ENCODE assay signal across 8 mouse cellular contexts in the genomic region with DNA sequence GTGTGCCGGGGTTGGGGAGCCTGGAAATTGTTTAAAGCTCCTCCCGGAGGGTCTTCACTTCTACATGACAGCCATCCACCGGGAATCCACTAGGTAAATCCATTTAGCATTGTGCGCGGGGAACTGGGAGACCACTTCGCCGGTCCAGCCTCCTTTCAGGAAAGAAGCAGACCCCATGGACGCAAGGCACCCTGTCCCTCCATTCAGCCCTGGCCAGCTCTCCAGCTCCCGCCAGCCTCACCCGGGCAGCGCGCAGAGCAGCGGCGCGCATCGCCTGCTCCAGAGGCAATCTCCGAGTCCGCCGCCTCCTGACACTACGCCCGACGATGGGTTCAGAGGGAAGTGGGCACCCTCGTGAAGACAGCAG.
DNase-seq lines count a peak whose midpoint lies in the region; ATAC-seq and TF ChIP-seq lines count a peak whose summit lies in the region.

No protein-coding gene starts in this region.

- no peak for TF ChIP-seq CTCF in left cerebral cortex, adult 2 months (IDR thresholded peaks at IDR 0.05)

- under 1% methylated on average over 23 of the region's 23 CpGs for WGBS in lung, embryonic 16.5 days
- under 1% methylated on average over 23 of the region's 23 CpGs for WGBS in forebrain, embryonic 15.5 days
- WGBS in midbrain, embryonic 15.5 days = under 1% methylated on average over 23 of the region's 23 CpGs

- no peak for DNase-seq in lung, postnatal 25 days (ENCODE audit: low spot score)
- peak; percentile 76 for DNase-seq in cerebellum, postnatal 25 days
- peak; percentile 48 to 49 for DNase-seq in left cerebral cortex, adult 2 months (ENCODE audit: extremely low spot score in 1 of 2, low spot score in 2 of 2)
- DNase-seq in spleen, postnatal 36 days (ENCODE audit: low spot score in 2 of 2) = no peak
- DNase-seq in natural killer cell, adult 2 months (ENCODE audit: low spot score in 2 of 2) = no peak

- no peak overlapping the region for H3K27ac ChIP-seq in lung, embryonic 16.5 days (ENCODE audit: low read length)
- peak overlapping the region; percentile 88 for H3K27ac ChIP-seq in forebrain, embryonic 15.5 days (replicated peaks)
- H3K27ac ChIP-seq in left cerebral cortex, adult 2 months = peak overlapping the region; percentile 94
- peak overlapping the region; percentile 91 for H3K27ac ChIP-seq in midbrain, embryonic 15.5 days

- H3K9me3 ChIP-seq in lung, embryonic 16.5 days (ENCODE audit: control insufficient read depth, low read length) = no peaks in the 10 kb centered on the region
- no peaks in the 10 kb centered on the region for H3K9me3 ChIP-seq in forebrain, embryonic 15.5 days
- no peaks in the 10 kb centered on the region for H3K9me3 ChIP-seq in midbrain, embryonic 15.5 days

- ATAC-seq in lung, embryonic 16.5 days (ENCODE audit: low read depth) = peak; percentile 83
- ATAC-seq in forebrain, embryonic 15.5 days (replicated peaks) = peak; percentile 71
- peak; percentile 79 for ATAC-seq in midbrain, embryonic 15.5 days (replicated peaks)

- intact Hi-C loops in left cerebral cortex, adult 2 months (cut with DNase I) = loop anchor here (10.0 kb wide), 1 partner anchor 371 kb away; no protein-coding TSS in a partner anchor

- peak overlapping the region; percentile 43 for H3K4me3 ChIP-seq in lung, embryonic 16.5 days (ENCODE audit: low read length)
- H3K4me3 ChIP-seq in forebrain, embryonic 15.5 days = peak overlapping the region; percentile 55
- H3K4me3 ChIP-seq in left cerebral cortex, adult 2 months = peak overlapping the region; percentile 74
- H3K4me3 ChIP-seq in midbrain, embryonic 15.5 days = peak overlapping the region; percentile 68

- no peaks in the 10 kb centered on the region for H3K36me3 ChIP-seq in lung, embryonic 16.5 days (ENCODE audit: control insufficient read depth, insufficient read depth, low read length)
- H3K36me3 ChIP-seq in forebrain, embryonic 15.5 days = no peaks in the 10 kb centered on the region
- H3K36me3 ChIP-seq in midbrain, embryonic 15.5 days (replicated peaks) = no peaks in the 10 kb centered on the region

- peak overlapping the region; percentile 17; the same call in 1 of the 2 replicates for H3K9ac ChIP-seq in lung, embryonic 16.5 days (ENCODE audit: low read length)
- peak overlapping the region; percentile 74 for H3K9ac ChIP-seq in forebrain, embryonic 15.5 days (replicated peaks)
- peak overlapping the region; percentile 80 for H3K9ac ChIP-seq in midbrain, embryonic 15.5 days

- H3K4me1 ChIP-seq in lung, embryonic 16.5 days (replicated peaks; ENCODE audit: control insufficient read depth, insufficient read depth, low read length) = peaks cover 6% of the 10 kb centered on the region
- peaks cover 19% of the 10 kb centered on the region for H3K4me1 ChIP-seq in forebrain, embryonic 15.5 days
- peaks cover 30% of the 10 kb centered on the region for H3K4me1 ChIP-seq in midbrain, embryonic 15.5 days

- peaks cover 19% of the 10 kb centered on the region for H3K27me3 ChIP-seq in lung, embryonic 16.5 days (ENCODE audit: control insufficient read depth, insufficient read depth, low read depth, low read length)
- H3K27me3 ChIP-seq in forebrain, embryonic 15.5 days = no peaks in the 10 kb centered on the region
- H3K27me3 ChIP-seq in midbrain, embryonic 15.5 days (replicated peaks) = no peaks in the 10 kb centered on the region

- peak overlapping the region; percentile 58 for H3K4me2 ChIP-seq in lung, embryonic 16.5 days (ENCODE audit: low read depth, low read length)
- H3K4me2 ChIP-seq in forebrain, embryonic 15.5 days (replicated peaks) = peak overlapping the region; percentile 75
- H3K4me2 ChIP-seq in midbrain, embryonic 15.5 days = peak overlapping the region; percentile 70

Comparison
In these comparisons a context has a peak if more than half of its experiments do, and no peak if none do; other contexts are left out.
1. H3K9ac ChIP-seq: peak in every context shown above with its lines; median percentile 80 in midbrain, embryonic 15.5 days; 74 in forebrain, embryonic 15.5 days; 17 in lung, embryonic 16.5 days.
2. DNase-seq: peak in cerebellum, postnatal 25 days (2 of 2) and left cerebral cortex, adult 2 months (2 of 2); none in lung, postnatal 25 days (single experiment), spleen, postnatal 36 days (0 of 2) and natural killer cell, adult 2 months (0 of 2).
3. Peak in every context shown above with its lines, with median percentiles within 50 percentile points of each other: ATAC-seq, H3K4me2 ChIP-seq and H3K4me3 ChIP-seq.